Mouse (Mus musculus) stomach, postnatal 0 days (tissue): ENCODE measurements around the gene Klk13. TPM values are rescaled to one million over a fixed set of nuclear protein-coding genes. Genes with fewer than 3 reads are reported as not detected.

Experiments used
- ATAC-seq: fragments of 200-750 bp; cut with Nextera tagmentation; 2 replicates; pipeline ENCODE4 v1.8.0; 2017; ENCODE audit not compliant: low FRiP score, low TSS enrichment
- DNase-seq: peaks from one replicate; pipeline ENCODE4 v3.0.0-alpha.2; 2016; ENCODE audit warnings: low spot score
- H3K27ac ChIP-seq: fragments of 300-500 bp; sonication (generic); replicated peaks from 2 replicates; pipeline ENCODE4 v1.5.1; 2014; ENCODE audit warnings: mild to moderate bottlenecking, control low read depth
- H3K27me3 ChIP-seq: fragments of 300-500 bp; sonication (generic); 2 replicates; pipeline ENCODE4 v1.6.1; 2014; ENCODE audit warnings: low read length; ENCODE audit not compliant: control insufficient read depth, insufficient read depth
- H3K36me3 ChIP-seq: fragments of 300-500 bp; sonication (generic); 2 replicates; pipeline ENCODE4 v1.6.1; 2014; ENCODE audit warnings: low read length, mixed read lengths; ENCODE audit not compliant: control insufficient read depth, insufficient read depth
- H3K4me1 ChIP-seq: fragments of 300-500 bp; sonication (generic); replicated peaks from 2 replicates; pipeline ENCODE4 v1.6.1; 2014; ENCODE audit warnings: antibody characterized with exemption; ENCODE audit not compliant: control insufficient read depth, insufficient read depth
- H3K4me2 ChIP-seq: fragments of 300-500 bp; sonication (generic); replicated peaks from 2 replicates; pipeline ENCODE4 v1.6.1; 2014; ENCODE audit warnings: low read depth, mild to moderate bottlenecking, control low read depth, moderate library complexity
- H3K4me3 ChIP-seq: fragments of 300-500 bp; sonication (generic); 2 replicates; pipeline ENCODE4 v1.5.1; 2014; ENCODE audit warnings: low read depth, low read length, control low read depth
- H3K9ac ChIP-seq: fragments of 300-500 bp; sonication (generic); 2 replicates; pipeline ENCODE4 v1.6.1; 2014; ENCODE audit warnings: mild to moderate bottlenecking, low read length, control low read depth, mixed read lengths
- H3K9me3 ChIP-seq: fragments of 300-500 bp; sonication (generic); 2 replicates; pipeline ENCODE4 v1.6.1; 2016; ENCODE audit warnings: low read length; ENCODE audit not compliant: control insufficient read depth
- CTCF ChIP-seq: IDR thresholded peaks from 2 replicates; pipeline ENCODE4 v1.5.1; 2016; ENCODE audit warnings: antibody characterized with exemption, low read depth, mild to moderate bottlenecking, moderate library complexity
- EP300 ChIP-seq: optimal IDR thresholded peaks from 2 replicates; pipeline ENCODE3; 2016; ENCODE audit warnings: antibody characterized with exemption
- WGBS: fragments of 180-500 bp; shearing (Covaris S2); extraction: QIAGEN DNeasy Blood & Tissue Kit; methylation state at CpG from one replicate; pipeline ENCODE4 v1.1.7; 2014; 5-methylcytosine and 5-hydroxymethylcytosine counted together
- polyA plus RNA-seq: library from polyadenylated mRNA; unstranded; fragments of >200 nt; fragmentation: Nextera tagmentation; extraction: Ambion mirVana; gene quantifications from 2 replicates; pipeline ENCODE4 v1.2.1, GENCODE M21; 2015

Klk13 gene
- polyA plus RNA-seq, 1 experiment from 2014 or later, result 84.7 TPM

DNA sequence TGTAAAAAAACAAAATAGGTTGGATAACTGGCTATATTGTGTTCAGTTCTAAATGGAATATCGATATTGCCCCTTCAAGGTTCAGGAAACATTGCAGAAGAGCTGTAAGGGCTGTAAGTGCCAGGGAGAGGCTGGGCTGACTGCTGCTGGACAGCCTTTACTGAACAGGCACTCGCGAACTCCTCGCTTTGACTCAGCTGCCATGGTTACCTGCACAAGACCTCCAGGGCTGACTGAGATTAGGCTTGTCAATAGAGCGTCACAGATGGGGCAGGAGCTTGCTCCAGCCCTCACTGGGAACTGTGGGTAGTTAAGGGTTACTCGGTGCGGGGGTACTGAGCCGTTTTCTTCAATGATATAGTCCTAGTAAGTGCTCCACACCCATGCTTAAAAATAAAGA, 54.1 kb downstream of the Klk13 start:
- WGBS, result 34% methylated on average over 8 of the region's 8 CpGs

DNA sequence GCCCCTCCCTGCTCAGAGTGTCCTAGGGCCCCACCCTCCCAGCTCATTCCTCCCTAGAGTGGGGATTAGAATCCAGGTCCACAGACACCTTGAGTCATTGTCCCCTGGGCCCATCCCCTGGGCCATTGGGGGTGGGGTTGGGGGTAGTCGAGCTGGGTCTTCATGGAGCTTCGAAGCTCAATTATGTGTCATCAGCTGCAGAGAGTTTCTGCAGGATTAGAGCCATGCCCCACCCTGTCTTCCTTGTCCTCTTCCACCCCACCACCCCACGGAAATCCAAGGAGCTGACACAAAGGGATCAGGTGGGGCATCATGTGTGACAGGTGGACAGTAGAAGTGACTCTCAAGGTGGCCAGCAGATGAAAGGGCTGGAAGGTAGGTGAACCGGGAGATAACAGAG, 56.2 kb downstream of the Klk13 start, which contains the start of gene Klk12:
Gene Klk12, plus strand, starts transcription at position 301 of the 400 bp plus-strand sequence.
- Histone ChIP-seq H3K27me3 (no peaks in the 10 kb centered on the region), H3K9me3 (no peaks in the 10 kb centered on the region), H3K9ac (no peak within 1 kb of the TSS), H3K4me3 (no peak within 1 kb of the TSS), H3K36me3 (no peaks in the 10 kb centered on the region), H3K4me1 (no peaks in the 10 kb centered on the region), H3K4me2 (no peak within 1 kb of the TSS), H3K27ac (no peak within 1 kb of the TSS)
- no peak for DNase-seq
- 62% methylated on average over 4 of the region's 4 CpGs for WGBS
- TF ChIP-seq EP300 (no peak), CTCF (no peak)
- ATAC-seq, result no peak

More for the DNA sequence above, 54.1 kb downstream of the Klk13 start:
- DNase-seq (no peak), ATAC-seq (no peak)
- H3K4me3 ChIP-seq, result no peak overlapping the region
- H3K4me2 ChIP-seq, result no peak overlapping the region
- no peaks in the 10 kb centered on the region for H3K4me1 ChIP-seq
- H3K9ac ChIP-seq, result no peak overlapping the region
- TF ChIP-seq EP300 (no peak), CTCF (no peak)
- H3K36me3 ChIP-seq, result no peaks in the 10 kb centered on the region
- H3K27ac ChIP-seq, result no peak overlapping the region
- H3K27me3 ChIP-seq, result no peaks in the 10 kb centered on the region
- H3K9me3 ChIP-seq, result no peaks in the 10 kb centered on the region

DNA sequence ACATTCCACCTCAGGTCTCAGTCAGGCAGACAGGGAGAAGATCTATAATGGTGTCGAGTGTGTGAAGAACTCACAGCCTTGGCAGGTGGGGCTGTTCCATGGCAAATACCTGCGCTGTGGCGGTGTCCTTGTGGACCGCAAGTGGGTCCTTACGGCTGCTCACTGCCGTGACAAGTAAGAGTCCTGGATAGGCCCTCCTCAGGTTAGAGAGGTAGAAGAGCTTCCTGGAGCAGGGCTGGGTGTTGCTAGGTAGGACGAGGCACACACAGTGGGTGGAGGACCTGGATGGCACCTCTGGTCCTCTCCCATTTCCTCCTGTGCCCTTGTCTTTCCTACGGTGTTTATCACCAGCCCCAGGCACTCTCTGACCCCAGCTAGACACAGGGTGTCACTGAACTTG, 57.3 kb downstream of the Klk13 start:
- Histone ChIP-seq H3K27me3 (no peaks in the 10 kb centered on the region), H3K9me3 (no peaks in the 10 kb centered on the region), H3K27ac (no peak overlapping the region), H3K4me1 (no peaks in the 10 kb centered on the region), H3K4me2 (no peak overlapping the region), H3K36me3 (no peaks in the 10 kb centered on the region), H3K4me3 (no peak overlapping the region), H3K9ac (no peak overlapping the region)
- WGBS, result 85% methylated on average over 8 of the region's 8 CpGs
- no peak for TF ChIP-seq EP300
- TF ChIP-seq CTCF, result no peak
- ATAC-seq (no peak), DNase-seq (peak; percentile 8)

DNA sequence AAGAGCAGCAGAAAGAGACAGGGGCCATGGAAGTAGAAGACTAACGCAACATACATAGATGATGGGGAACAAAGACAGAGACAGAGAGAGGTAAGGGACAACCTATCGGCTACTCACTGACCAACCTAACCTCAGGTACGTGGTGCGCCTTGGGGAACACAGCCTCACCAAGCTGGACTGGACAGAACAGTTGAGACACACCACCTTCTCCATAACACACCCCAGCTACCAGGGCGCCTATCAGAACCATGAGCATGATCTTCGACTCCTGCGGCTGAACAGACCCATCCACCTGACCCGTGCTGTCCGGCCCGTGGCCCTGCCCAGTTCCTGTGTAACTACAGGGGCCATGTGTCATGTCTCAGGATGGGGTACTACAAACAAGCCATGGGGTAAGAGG, 58.3 kb downstream of the Klk13 start:
- ATAC-seq, result no peak
- WGBS, result 90% methylated on average over 10 of the region's 10 CpGs
- no peak overlapping the region for H3K4me2 ChIP-seq

DNA sequence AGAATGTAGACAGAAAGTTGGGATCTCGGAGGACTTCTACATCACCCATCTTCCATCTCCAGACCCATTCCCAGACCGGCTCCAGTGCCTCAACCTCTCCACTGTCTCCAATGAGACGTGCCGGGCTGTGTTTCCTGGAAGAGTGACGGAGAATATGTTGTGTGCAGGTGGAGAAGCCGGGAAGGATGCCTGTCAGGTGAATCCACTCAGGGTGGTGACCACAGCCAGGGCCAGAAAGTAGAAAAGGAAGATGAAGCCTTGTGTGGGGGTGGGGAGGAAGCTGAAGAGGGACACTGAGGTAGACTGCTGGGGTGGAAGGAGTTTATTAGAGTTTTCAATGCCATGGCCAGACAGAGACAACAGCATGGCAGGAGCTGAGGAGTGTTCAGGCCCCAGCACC, 59.5 kb downstream of the Klk13 start:
- 92% methylated on average over 6 of the region's 6 CpGs for WGBS

More for the DNA sequence above, 58.3 kb downstream of the Klk13 start:
- no peaks in the 10 kb centered on the region for H3K9me3 ChIP-seq
- no peak overlapping the region for H3K4me3 ChIP-seq
- no peak overlapping the region for H3K27ac ChIP-seq
- no peaks in the 10 kb centered on the region for H3K4me1 ChIP-seq
- H3K27me3 ChIP-seq, result no peaks in the 10 kb centered on the region
- DNase-seq, result peak; percentile 5
- H3K9ac ChIP-seq, result no peak overlapping the region
- H3K36me3 ChIP-seq, result no peaks in the 10 kb centered on the region
- TF ChIP-seq EP300 (no peak), CTCF (no peak)

DNA sequence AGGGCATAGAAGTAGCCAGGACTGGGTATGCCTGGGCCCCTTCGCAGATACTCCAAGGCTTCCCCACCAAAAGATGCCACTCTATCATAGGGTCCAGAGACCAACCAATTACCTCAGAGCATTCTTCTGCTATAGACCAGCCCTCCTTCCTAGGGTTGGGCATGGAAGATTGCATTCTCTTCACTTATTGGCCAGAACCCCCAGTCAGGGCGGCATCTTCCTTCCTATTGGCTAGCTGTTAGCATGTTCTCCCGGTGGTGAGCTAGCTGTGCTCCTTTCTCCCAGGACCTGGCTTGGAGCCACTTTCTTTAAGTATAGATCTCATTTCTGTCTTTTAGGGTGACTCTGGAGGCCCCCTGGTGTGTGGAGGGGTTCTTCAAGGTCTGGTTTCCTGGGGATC, 60.5 kb downstream of the Klk13 start:
- Histone ChIP-seq H3K27me3 (no peaks in the 10 kb centered on the region), H3K4me2 (no peak overlapping the region), H3K27ac (no peak overlapping the region), H3K4me1 (no peaks in the 10 kb centered on the region), H3K4me3 (no peak overlapping the region), H3K9ac (no peak overlapping the region), H3K36me3 (no peaks in the 10 kb centered on the region), H3K9me3 (no peaks in the 10 kb centered on the region)
- TF ChIP-seq CTCF (no peak), EP300 (no peak)
- no peak for ATAC-seq
- WGBS, result 59% methylated on average over 3 of the region's 3 CpGs
- DNase-seq, result peak; percentile 11

More for the DNA sequence above, 59.5 kb downstream of the Klk13 start:
- H3K27me3 ChIP-seq, result no peaks in the 10 kb centered on the region
- H3K9me3 ChIP-seq, result no peaks in the 10 kb centered on the region
- DNase-seq, result peak; percentile 10
- no peak for ATAC-seq
- no peak overlapping the region for H3K9ac ChIP-seq
- no peak overlapping the region for H3K4me3 ChIP-seq
- H3K27ac ChIP-seq, result no peak overlapping the region
- H3K4me1 ChIP-seq, result no peaks in the 10 kb centered on the region
- H3K4me2 ChIP-seq, result no peak overlapping the region
- no peak for TF ChIP-seq EP300
- no peak for TF ChIP-seq CTCF
- H3K36me3 ChIP-seq, result no peaks in the 10 kb centered on the region
